Mouse (Mus musculus): Measurements from ENCODE around the gene Lgals2.

- no peak for TF ChIP-seq CTCF (IDR thresholded peaks at IDR 0.05; ENCODE audit: extremely low read depth, insufficient read length, insufficient replicate concordance, low read depth, low read length)
- no peak for TF ChIP-seq POLR2A (IDR thresholded peaks at IDR 0.05; ENCODE audit: low read depth, low read length)
Observed at GRCm38 (mm10) chr15:78881828-78882227, 26.5 kb upstream of the Lgals2 start.
